Mouse (Mus musculus): ENCODE measurements at regions not wholly inside any gene's neighbourhood (a gene's known extent, or its start where the extent isn't known, plus 50 kb on each side); places are given as distances from the start of the nearest gene placed in this dataset.

DNA sequence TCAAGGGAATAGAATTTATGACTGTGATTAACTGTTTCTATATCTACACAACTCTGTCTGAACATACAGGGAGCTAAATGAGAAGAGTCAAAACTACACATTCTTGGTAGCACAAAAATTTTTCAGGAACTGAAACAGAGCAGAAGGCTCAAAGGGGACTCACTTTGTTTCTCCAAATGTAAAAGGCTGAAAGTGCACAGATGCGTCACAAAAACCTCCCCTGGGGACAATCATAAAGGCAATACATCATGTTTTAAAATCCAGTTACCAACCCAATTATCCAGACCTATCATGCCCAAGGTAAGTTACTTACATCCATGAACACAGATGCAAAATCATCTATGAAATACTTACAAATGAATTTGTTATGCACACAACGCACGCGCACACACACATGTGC is 155.0 kb upstream of the Fndc3a start:
- no peaks in the 10 kb centered on the region for H3K36me3 ChIP-seq (ENCODE audit: control insufficient read depth, insufficient read depth, low read length, poor library complexity, severe bottlenecking)
- H3K9me3 ChIP-seq (replicated peaks; ENCODE audit: control insufficient read depth, insufficient read depth, low read length, poor library complexity, severe bottlenecking), result no peaks in the 10 kb centered on the region
- no peak for TF ChIP-seq CTCF (IDR thresholded peaks at IDR 0.05; ENCODE audit: low read depth, low read length)
- TF ChIP-seq EP300 (IDR thresholded peaks at IDR 0.05; ENCODE audit: insufficient read depth, low read depth, low read length), result no peak
- TF ChIP-seq POLR2A (IDR thresholded peaks at IDR 0.05; ENCODE audit: insufficient read depth, low read length), result no peak
- H3K27ac ChIP-seq (ENCODE audit: insufficient read depth, low read length), result no peak overlapping the region
- no peak overlapping the region for H3K4me3 ChIP-seq (ENCODE audit: low read depth, low read length)
- H3K9ac ChIP-seq (ENCODE audit: low read depth, poor library complexity, severe bottlenecking), result no peak overlapping the region
- H3K4me1 ChIP-seq (ENCODE audit: control insufficient read depth, insufficient read depth, low read length), result no peaks in the 10 kb centered on the region
- H3K27me3 ChIP-seq (ENCODE audit: control insufficient read depth, insufficient read depth, low read length, poor library complexity, severe bottlenecking), result no peaks in the 10 kb centered on the region

DNA sequence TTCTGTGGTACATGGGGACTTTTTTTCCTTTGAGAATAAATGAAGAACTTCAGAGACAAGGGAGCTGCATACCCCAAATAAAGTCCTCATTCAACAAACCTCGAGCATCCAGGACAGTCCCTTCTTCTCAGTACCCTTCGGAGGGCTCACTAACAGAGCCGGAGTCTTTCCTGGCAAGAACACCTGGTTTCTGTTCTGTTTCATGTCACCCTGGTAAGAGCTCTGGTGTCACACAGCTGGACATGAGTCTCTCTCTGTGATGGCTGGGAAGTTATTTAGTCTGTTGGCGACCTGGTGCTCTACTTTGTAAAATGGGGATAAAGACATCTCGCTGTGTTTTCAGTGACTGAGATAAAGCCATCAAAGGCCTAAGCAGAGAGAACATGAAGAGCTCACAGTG is 154.3 kb upstream of the Fndc3a start:
- H3K4me3 ChIP-seq (ENCODE audit: low read depth, low read length), result no peak overlapping the region
- H3K27ac ChIP-seq (ENCODE audit: insufficient read depth, low read length), result no peak overlapping the region
- H3K9ac ChIP-seq (ENCODE audit: low read depth, poor library complexity, severe bottlenecking), result no peak overlapping the region
- TF ChIP-seq EP300 (IDR thresholded peaks at IDR 0.05; ENCODE audit: insufficient read depth, low read depth, low read length), result no peak
- H3K36me3 ChIP-seq (ENCODE audit: control insufficient read depth, insufficient read depth, low read length, poor library complexity, severe bottlenecking), result no peaks in the 10 kb centered on the region
- H3K9me3 ChIP-seq (replicated peaks; ENCODE audit: control insufficient read depth, insufficient read depth, low read length, poor library complexity, severe bottlenecking), result no peaks in the 10 kb centered on the region
- H3K4me1 ChIP-seq (ENCODE audit: control insufficient read depth, insufficient read depth, low read length), result no peaks in the 10 kb centered on the region
- H3K27me3 ChIP-seq (ENCODE audit: control insufficient read depth, insufficient read depth, low read length, poor library complexity, severe bottlenecking), result no peaks in the 10 kb centered on the region

DNA sequence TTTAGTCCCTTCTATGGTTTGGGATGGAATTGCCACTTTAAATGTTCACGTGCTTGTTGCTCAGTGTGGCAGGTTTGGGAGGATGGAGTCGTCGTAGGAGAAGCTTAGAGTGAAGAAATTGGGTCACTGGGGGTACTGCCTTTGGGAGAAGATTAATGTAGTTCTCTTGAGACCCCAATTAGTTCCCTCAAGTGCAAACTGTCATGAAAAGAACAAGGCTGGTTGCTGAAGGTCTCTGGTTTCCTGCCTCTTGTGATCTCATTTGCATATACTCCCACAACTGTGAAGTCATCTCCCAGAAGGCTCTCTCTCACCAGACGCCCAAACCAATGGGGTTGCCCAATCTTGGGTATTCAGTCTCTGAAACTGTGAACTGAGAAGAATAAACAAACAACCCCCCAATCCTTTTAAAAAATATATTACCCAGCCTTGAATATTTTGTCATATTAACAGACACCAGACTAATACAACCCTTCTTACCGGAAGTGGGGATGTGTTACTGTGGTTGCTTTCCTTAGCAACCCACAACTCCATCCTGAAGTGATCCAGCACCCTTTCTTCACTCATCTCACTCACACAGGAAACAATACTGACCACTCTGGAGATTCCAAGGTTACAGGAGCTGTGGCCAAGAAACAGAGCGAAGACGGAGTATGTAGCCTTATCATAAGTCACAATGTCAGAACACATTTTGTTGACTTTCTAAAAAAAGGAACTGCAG is 153.2 kb upstream of the Fndc3a start:
- Histone ChIP-seq H3K4me3 (ENCODE audit: low read depth, low read length) (no peak overlapping the region), H3K27me3 (ENCODE audit: control insufficient read depth, insufficient read depth, low read length, poor library complexity, severe bottlenecking) (no peaks in the 10 kb centered on the region), H3K9me3 (replicated peaks; ENCODE audit: control insufficient read depth, insufficient read depth, low read length, poor library complexity, severe bottlenecking) (no peaks in the 10 kb centered on the region), H3K9ac (ENCODE audit: low read depth, poor library complexity, severe bottlenecking) (no peak overlapping the region), H3K27ac (ENCODE audit: insufficient read depth, low read length) (no peak overlapping the region), H3K36me3 (ENCODE audit: control insufficient read depth, insufficient read depth, low read length, poor library complexity, severe bottlenecking) (no peaks in the 10 kb centered on the region), H3K4me1 (ENCODE audit: control insufficient read depth, insufficient read depth, low read length) (no peaks in the 10 kb centered on the region)
- TF ChIP-seq CTCF (IDR thresholded peaks at IDR 0.05; ENCODE audit: low read depth, low read length) (no peak), EP300 (IDR thresholded peaks at IDR 0.05; ENCODE audit: insufficient read depth, low read depth, low read length) (no peak), POLR2A (IDR thresholded peaks at IDR 0.05; ENCODE audit: insufficient read depth, low read length) (no peak)

DNA sequence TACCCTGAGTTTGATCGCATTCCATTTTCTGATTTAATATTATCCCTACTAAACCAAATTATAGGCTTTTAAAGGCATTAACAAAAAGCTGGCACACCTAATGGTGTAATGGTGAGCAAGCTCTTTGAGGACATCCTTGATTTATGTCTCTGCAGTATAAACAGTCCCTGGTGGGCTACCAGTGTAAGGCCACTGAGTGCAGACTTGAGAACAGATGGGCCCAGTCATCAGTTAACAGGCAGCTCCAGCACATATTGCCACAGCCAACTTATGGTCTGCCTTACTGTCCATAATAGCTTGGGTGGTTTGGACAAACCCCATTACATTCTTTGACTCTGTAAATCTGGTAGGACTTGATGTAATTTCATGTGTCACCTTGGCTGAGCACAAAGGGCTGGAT is 144.4 kb upstream of the Fndc3a start:
- Histone ChIP-seq H3K9me3 (replicated peaks; ENCODE audit: control insufficient read depth, insufficient read depth, low read length, poor library complexity, severe bottlenecking) (no peaks in the 10 kb centered on the region), H3K27ac (ENCODE audit: insufficient read depth, low read length) (no peak overlapping the region), H3K36me3 (ENCODE audit: control insufficient read depth, insufficient read depth, low read length, poor library complexity, severe bottlenecking) (no peaks in the 10 kb centered on the region), H3K27me3 (ENCODE audit: control insufficient read depth, insufficient read depth, low read length, poor library complexity, severe bottlenecking) (no peaks in the 10 kb centered on the region), H3K4me1 (ENCODE audit: control insufficient read depth, insufficient read depth, low read length) (peaks cover 1% of the 10 kb centered on the region), H3K4me3 (ENCODE audit: low read depth, low read length) (no peak overlapping the region), H3K9ac (ENCODE audit: low read depth, poor library complexity, severe bottlenecking) (no peak overlapping the region)
- TF ChIP-seq EP300 (IDR thresholded peaks at IDR 0.05; ENCODE audit: insufficient read depth, low read depth, low read length) (no peak), POLR2A (IDR thresholded peaks at IDR 0.05; ENCODE audit: insufficient read depth, low read length) (no peak), CTCF (IDR thresholded peaks at IDR 0.05; ENCODE audit: low read depth, low read length) (no peak)

DNA sequence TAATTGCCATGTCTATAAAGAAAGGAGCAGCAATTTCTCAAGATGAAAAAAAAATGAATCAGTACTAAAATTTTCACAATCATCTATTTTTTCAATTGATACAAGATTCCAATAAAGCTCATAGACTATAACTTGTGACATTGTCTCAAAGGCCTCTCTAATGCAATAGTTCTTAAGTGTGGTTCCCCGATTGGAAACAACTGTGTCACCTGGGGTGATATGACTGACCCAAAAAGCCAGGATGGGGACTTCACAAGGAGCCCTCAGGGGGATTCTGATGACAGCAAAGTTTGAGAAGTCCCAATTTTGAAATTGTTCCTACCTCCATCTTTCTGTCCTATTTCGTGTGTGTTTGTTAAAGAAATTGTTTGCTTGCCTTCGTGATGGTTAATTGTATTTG is 143.3 kb upstream of the Fndc3a start:
- H3K9ac ChIP-seq (ENCODE audit: low read depth, poor library complexity, severe bottlenecking), result no peak overlapping the region
- H3K9me3 ChIP-seq (replicated peaks; ENCODE audit: control insufficient read depth, insufficient read depth, low read length, poor library complexity, severe bottlenecking), result no peaks in the 10 kb centered on the region
- peaks cover 5% of the 10 kb centered on the region for H3K4me1 ChIP-seq (ENCODE audit: control insufficient read depth, insufficient read depth, low read length)
- H3K4me3 ChIP-seq (ENCODE audit: low read depth, low read length), result no peak overlapping the region
- no peak overlapping the region for H3K27ac ChIP-seq (ENCODE audit: insufficient read depth, low read length)
- H3K27me3 ChIP-seq (ENCODE audit: control insufficient read depth, insufficient read depth, low read length, poor library complexity, severe bottlenecking), result no peaks in the 10 kb centered on the region
- H3K36me3 ChIP-seq (ENCODE audit: control insufficient read depth, insufficient read depth, low read length, poor library complexity, severe bottlenecking), result no peaks in the 10 kb centered on the region
- TF ChIP-seq EP300 (IDR thresholded peaks at IDR 0.05; ENCODE audit: insufficient read depth, low read depth, low read length) (no peak), POLR2A (IDR thresholded peaks at IDR 0.05; ENCODE audit: insufficient read depth, low read length) (no peak), CTCF (IDR thresholded peaks at IDR 0.05; ENCODE audit: low read depth, low read length) (no peak)

DNA sequence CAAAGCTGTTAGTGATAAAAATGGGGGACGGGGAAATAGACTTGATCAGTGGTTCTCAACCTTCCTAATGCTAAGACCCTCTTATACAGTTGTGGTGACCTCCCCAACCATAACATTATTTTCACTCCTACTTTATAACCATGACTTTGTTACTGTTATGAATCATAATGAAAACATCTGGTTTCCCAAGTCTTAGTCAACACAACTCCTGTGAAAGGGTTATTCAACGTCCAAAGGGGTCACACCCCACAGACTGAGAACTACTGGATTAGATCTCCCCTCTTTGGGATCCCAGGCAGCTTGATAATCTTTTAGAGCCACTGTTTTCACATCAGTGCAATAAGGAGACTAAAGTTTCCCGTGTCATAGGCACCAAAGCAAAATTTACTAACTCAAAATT is 141.1 kb upstream of the Fndc3a start:
- H3K4me1 ChIP-seq (ENCODE audit: control insufficient read depth, insufficient read depth, low read length), result peaks cover 6% of the 10 kb centered on the region
- TF ChIP-seq CTCF (IDR thresholded peaks at IDR 0.05; ENCODE audit: low read depth, low read length) (no peak), POLR2A (IDR thresholded peaks at IDR 0.05; ENCODE audit: insufficient read depth, low read length) (no peak), EP300 (IDR thresholded peaks at IDR 0.05; ENCODE audit: insufficient read depth, low read depth, low read length) (no peak)
- no peaks in the 10 kb centered on the region for H3K27me3 ChIP-seq (ENCODE audit: control insufficient read depth, insufficient read depth, low read length, poor library complexity, severe bottlenecking)
- H3K9ac ChIP-seq (ENCODE audit: low read depth, poor library complexity, severe bottlenecking), result no peak overlapping the region
- H3K27ac ChIP-seq (ENCODE audit: insufficient read depth, low read length), result no peak overlapping the region
- no peak overlapping the region for H3K4me3 ChIP-seq (ENCODE audit: low read depth, low read length)
- no peaks in the 10 kb centered on the region for H3K36me3 ChIP-seq (ENCODE audit: control insufficient read depth, insufficient read depth, low read length, poor library complexity, severe bottlenecking)
- H3K9me3 ChIP-seq (replicated peaks; ENCODE audit: control insufficient read depth, insufficient read depth, low read length, poor library complexity, severe bottlenecking), result no peaks in the 10 kb centered on the region
